Mouse (Mus musculus) brain, embryonic 14.5 days (tissue): ENCODE measurements around the gene Nhlrc1.

Experiments used
- CTCF ChIP-seq: fragments of 200-500 bp; IDR thresholded peaks from 2 replicates; pipeline ENCODE4 v1.5.1; 2012; ENCODE audit warnings: inconsistent platforms, mild to moderate bottlenecking, moderate library complexity, borderline replicate concordance; ENCODE audit not compliant: insufficient read depth, insufficient read length; ENCODE audit errors: extremely low read depth
- POLR2A ChIP-seq: fragments of 200-500 bp; IDR thresholded peaks from 2 replicates; pipeline ENCODE4 v1.6.1; 2012; ENCODE audit warnings: mild to moderate bottlenecking, inconsistent platforms, borderline replicate concordance; ENCODE audit not compliant: poor library complexity, insufficient read depth, insufficient read length, severe bottlenecking; ENCODE audit errors: extremely low read depth

DNA sequence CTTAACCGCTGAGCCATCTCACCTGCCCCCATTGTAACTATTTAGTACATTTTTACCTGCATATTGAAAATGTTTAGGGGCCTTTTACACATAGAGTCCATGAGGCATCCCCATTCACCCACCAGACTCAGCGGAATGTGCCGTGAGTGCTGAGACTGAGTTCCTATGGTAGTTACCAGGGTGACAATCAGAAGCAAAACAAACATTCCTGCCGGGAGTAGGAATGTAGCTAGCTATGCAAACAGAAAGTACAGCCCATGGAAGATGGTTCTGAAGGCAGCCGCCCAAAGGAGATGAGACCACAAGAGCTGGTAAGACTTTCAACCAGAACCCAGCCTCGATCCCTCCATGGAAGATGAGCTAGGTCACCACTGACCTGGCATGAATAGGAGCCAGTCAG is 28.4 kb downstream of the Nhlrc1 start:
- TF ChIP-seq CTCF, result no peak
- TF ChIP-seq POLR2A, result no peak
